Mouse (Mus musculus) G1E (cell line): ENCODE results near the gene Ddx19b. TPM values are rescaled to one million over a fixed set of nuclear protein-coding genes. Genes with fewer than 3 reads are reported as not detected.

Experiments used
- ATAC-seq: 2 replicates; pipeline ENCODE4 v1.8.0; 2016; ENCODE audit warnings: mild to moderate bottlenecking; ENCODE audit not compliant: insufficient number of reproducible peaks, poor library complexity, low FRiP score, severe bottlenecking; ENCODE audit errors: extremely low read depth
- DNase-seq: peaks from one replicate; pipeline ENCODE4 v3.0.0; 2012; ENCODE audit warnings: low spot score
- H3K27me3 ChIP-seq: 2 replicates; pipeline ENCODE4 v1.6.1; 2012; ENCODE audit warnings: mild to moderate bottlenecking, low read length, inconsistent platforms; ENCODE audit not compliant: insufficient read depth
- H3K36me3 ChIP-seq: replicated peaks from 2 replicates; pipeline ENCODE3; 2012; ENCODE audit warnings: mild to moderate bottlenecking, inconsistent platforms
- H3K4me1 ChIP-seq: 2 replicates; pipeline ENCODE4 v1.6.1; 2012; ENCODE audit warnings: low read depth, low read length, inconsistent platforms, mixed read lengths; ENCODE audit not compliant: insufficient read depth
- H3K4me3 ChIP-seq: 2 replicates; pipeline ENCODE4 v1.5.1; 2012; ENCODE audit warnings: low read depth, mild to moderate bottlenecking, inconsistent platforms, low read length, moderate library complexity, mixed read lengths
- H3K9me3 ChIP-seq: replicated peaks from 2 replicates; pipeline ENCODE4 v1.6.1; 2012; ENCODE audit warnings: inconsistent platforms
- CTCF ChIP-seq: IDR thresholded peaks from 2 replicates; pipeline ENCODE4 v1.5.1; 2012; ENCODE audit warnings: low read depth, low read length, inconsistent platforms, mixed read lengths
- GATA1 ChIP-seq: IDR thresholded peaks from 2 replicates; pipeline ENCODE4 v1.6.1; 2012; ENCODE audit warnings: borderline replicate concordance, low read length, inconsistent platforms, mixed read lengths
- GATA2 ChIP-seq: IDR thresholded peaks from 2 replicates; pipeline ENCODE4 v1.6.1; 2012; ENCODE audit warnings: low read depth, low read length, inconsistent platforms, borderline replicate concordance
- POLR2AphosphoS5 ChIP-seq: IDR thresholded peaks from 2 replicates; pipeline ENCODE4 v1.6.1; 2012; ENCODE audit warnings: low read depth, low read length, inconsistent platforms; ENCODE audit not compliant: insufficient replicate concordance
- TAL1 ChIP-seq: conservative IDR thresholded peaks from 2 replicates; pipeline ENCODE4 v1.6.1; 2012; ENCODE audit warnings: low read depth, low read length, inconsistent platforms, mixed read lengths
- polyA plus RNA-seq: library from polyadenylated mRNA; stranded (reverse); fragments of >175 nt; gene quantifications from 2 replicates; pipeline ENCODE4 v1.2.3, GENCODE M21; 2012
- total RNA-seq, 2 experiments: library from RNA; stranded (forward) in 1 of 2; stranded (reverse) in 1 of 2; fragments of 200-1000 nt in 1 of 2; fragments of >200 nt in 1 of 2; fragmentation: Nextera tagmentation in 1 of 2; gene quantifications; 2 replicates each; pipeline ENCODE4 v1.2.3; 2014 to 2017

Ddx19b gene
- total and polyA plus RNA-seq, 3 experiments, result 6.3 to 21.9 (median 17.4) TPM

- Histone ChIP-seq H3K9me3 (no peaks in the 10 kb centered on the region), H3K27me3 (peaks cover 38% of the 10 kb centered on the region), H3K4me3 (no peak overlapping the region), H3K4me1 (peaks cover 51% of the 10 kb centered on the region), H3K36me3 (peaks cover 16% of the 10 kb centered on the region)
- DNase-seq (no peak), ATAC-seq (no peak)
- TF ChIP-seq GATA1 (no peak), CTCF (no peak), POLR2AphosphoS5 (no peak), TAL1 (no peak), GATA2 (no peak)
Observed at GRCm38 (mm10) chr8:111062893-111063292, 31.3 kb upstream of the Ddx19b start.

GRCm38 (mm10) chr8:111062072-111062757, 30.7 kb upstream of the Ddx19b start:
- Histone ChIP-seq H3K4me1 (peaks cover 55% of the 10 kb centered on the region), H3K9me3 (no peaks in the 10 kb centered on the region), H3K27me3 (peaks cover 37% of the 10 kb centered on the region), H3K4me3 (peak overlapping the region; percentile 70), H3K36me3 (peaks cover 22% of the 10 kb centered on the region)
- DNase-seq (no peak), ATAC-seq (no peak)
- TF ChIP-seq POLR2AphosphoS5, result no peak
- TF ChIP-seq GATA1, result no peak
- no peak for TF ChIP-seq CTCF
- no peak for TF ChIP-seq GATA2
- TF ChIP-seq TAL1, result no peak

GRCm38 (mm10) chr8:111061688-111062071, 30.1 kb upstream of the Ddx19b start:
- Histone ChIP-seq H3K9me3 (no peaks in the 10 kb centered on the region), H3K36me3 (peaks cover 28% of the 10 kb centered on the region), H3K27me3 (peaks cover 35% of the 10 kb centered on the region), H3K4me1 (peaks cover 60% of the 10 kb centered on the region), H3K4me3 (peak overlapping the region; percentile 70)
- TF ChIP-seq GATA2 (no peak), GATA1 (no peak), POLR2AphosphoS5 (no peak), TAL1 (no peak), CTCF (no peak)
- DNase-seq (no peak), ATAC-seq (no peak)

GRCm38 (mm10) chr8:111058946-111059572, 27.5 kb upstream of the Ddx19b start:
- Histone ChIP-seq H3K9me3 (no peaks in the 10 kb centered on the region), H3K36me3 (peaks cover 48% of the 10 kb centered on the region), H3K27me3 (peaks cover 21% of the 10 kb centered on the region), H3K4me1 (peaks cover 71% of the 10 kb centered on the region), H3K4me3 (no peak overlapping the region)
- no peak for ATAC-seq
- DNase-seq, result peak; percentile 60
- TF ChIP-seq TAL1 (no peak), CTCF (no peak), POLR2AphosphoS5 (no peak), GATA2 (no peak), GATA1 (no peak)

GRCm38 (mm10) chr8:111056691-111057293, 25.2 kb upstream of the Ddx19b start:
- peaks cover 12% of the 10 kb centered on the region for H3K27me3 ChIP-seq
- peaks cover 58% of the 10 kb centered on the region for H3K4me1 ChIP-seq
- TF ChIP-seq GATA1 (no peak), GATA2 (no peak)
- peak overlapping the region; percentile 96 for H3K4me3 ChIP-seq
- no peaks in the 10 kb centered on the region for H3K9me3 ChIP-seq
- H3K36me3 ChIP-seq, result peaks cover 71% of the 10 kb centered on the region
- no peak for ATAC-seq
- DNase-seq, result peak; percentile 43

DNA sequence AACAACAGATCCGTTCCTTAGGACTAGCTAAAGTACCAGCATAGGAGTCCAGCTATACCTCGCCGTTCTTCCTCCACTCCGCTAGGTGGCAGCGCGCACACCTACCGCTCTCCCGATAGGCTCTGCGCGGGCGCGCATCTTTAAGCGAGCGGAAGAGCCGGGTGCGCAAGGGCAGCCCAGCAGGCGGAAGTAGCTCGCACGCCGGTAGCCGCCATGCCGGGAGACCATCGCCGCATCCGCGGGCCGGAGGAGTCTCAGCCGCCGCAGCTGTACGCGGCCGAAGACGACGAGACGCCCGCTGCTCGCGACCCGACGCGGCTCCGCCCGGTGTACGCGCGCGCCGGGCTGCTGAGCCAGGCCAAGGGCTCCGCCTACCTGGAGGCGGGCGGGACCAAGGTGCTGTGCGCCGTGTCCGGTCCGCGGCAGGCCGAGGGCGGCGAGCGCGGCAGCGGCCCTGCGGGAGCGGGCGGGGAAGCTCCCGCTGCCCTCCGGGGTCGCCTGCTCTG, 24.7 kb upstream of the Ddx19b start, which contains the start of gene Exosc6:
TSS of gene Exosc6 (plus strand) at position 182 of the 506 bp plus-strand sequence.
- peak; percentile 79 for TF ChIP-seq CTCF
- no peak for TF ChIP-seq GATA2
- peaks cover 54% of the 10 kb centered on the region for H3K4me1 ChIP-seq
- DNase-seq (peak; percentile 87), ATAC-seq (peak; percentile 90)
- peaks cover 76% of the 10 kb centered on the region for H3K36me3 ChIP-seq
- peaks cover 9% of the 10 kb centered on the region for H3K27me3 ChIP-seq
- H3K4me3 ChIP-seq, result peak within 1 kb of the TSS; percentile 96
- no peaks in the 10 kb centered on the region for H3K9me3 ChIP-seq
